Mouse (Mus musculus) CH12F3 (cell line): ENCODE measurements around the gene Yipf3.

Source experiments
- in situ Hi-C: fragments of 300-500 bp; cut with MboI; formaldehyde crosslinking; loops from 2 replicates; pipeline ENCODE4 v1.14.3; 2020; ENCODE audit warnings: low sequenced_read_pairs

Gene Yipf3

GRCm38 (mm10) chr17:46247512-46248188 is at the start of gene Yipf3, which contains the start of gene Polr1c:
TSS of gene Yipf3 (plus strand) at chr17:46248080.
TSS of gene Polr1c (minus strand) at chr17:46248054.
- in situ Hi-C loops, result no loop called here

GRCm38 (mm10) chr17:46201151-46201550 is 46.7 kb upstream of the Yipf3 start:
- in situ Hi-C loops, result loop anchor here (25.0 kb wide), 1 partner anchor 761 kb away; no protein-coding TSS in a partner anchor

GRCm38 (mm10) chr17:46202421-46203071 is 45.3 kb upstream of the Yipf3 start, which contains the start of the genes Polh and Xpo5:
TSS of gene Polh (minus strand) at chr17:46202645.
TSS of gene Xpo5 (plus strand) at chr17:46202782.
- in situ Hi-C loops, result loop anchor here (25.0 kb wide), 1 partner anchor 760 kb away; no protein-coding TSS in a partner anchor

GRCm38 (mm10) chr17:46203078-46203477 is 44.8 kb upstream of the Yipf3 start:
- in situ Hi-C loops, result loop anchor here (25.0 kb wide), 1 partner anchor 759 kb away; no protein-coding TSS in a partner anchor

- in situ Hi-C loops, result loop anchor here (25.0 kb wide), 1 partner anchor 756 kb away; no protein-coding TSS in a partner anchor
Measured at GRCm38 (mm10) chr17:46206676-46207075, 41.2 kb upstream of the Yipf3 start.

DNA sequence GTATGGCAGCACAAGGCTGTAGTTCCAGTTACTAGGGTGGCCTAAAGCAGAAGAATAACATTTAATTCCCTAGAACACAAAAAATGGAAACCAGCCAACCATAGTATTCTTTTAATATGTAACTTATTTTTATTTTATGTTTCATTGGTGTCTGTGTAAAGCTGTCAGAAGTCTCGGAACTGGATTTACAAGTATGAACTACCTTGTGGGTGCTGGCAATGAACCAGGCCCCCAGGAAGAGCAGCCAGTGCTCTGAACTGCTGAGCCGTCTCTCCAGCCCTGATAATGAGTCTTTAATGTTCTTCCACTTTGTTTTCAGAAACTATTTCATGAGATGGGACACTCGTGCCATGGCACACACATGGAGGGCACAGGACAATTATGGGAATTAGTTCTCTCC is 37.3 kb upstream of the Yipf3 start:
- in situ Hi-C loops, result loop anchor here (25.0 kb wide), 1 partner anchor 752 kb away; no protein-coding TSS in a partner anchor

GRCm38 (mm10) chr17:46221601-46222000 is 26.3 kb upstream of the Yipf3 start:
- in situ Hi-C loops, result loop anchor here (25.0 kb wide), 1 partner anchor 741 kb away; no protein-coding TSS in a partner anchor

GRCm38 (mm10) chr17:46227576-46227975 is 20.3 kb upstream of the Yipf3 start:
- in situ Hi-C loops, result no loop called here

DNA sequence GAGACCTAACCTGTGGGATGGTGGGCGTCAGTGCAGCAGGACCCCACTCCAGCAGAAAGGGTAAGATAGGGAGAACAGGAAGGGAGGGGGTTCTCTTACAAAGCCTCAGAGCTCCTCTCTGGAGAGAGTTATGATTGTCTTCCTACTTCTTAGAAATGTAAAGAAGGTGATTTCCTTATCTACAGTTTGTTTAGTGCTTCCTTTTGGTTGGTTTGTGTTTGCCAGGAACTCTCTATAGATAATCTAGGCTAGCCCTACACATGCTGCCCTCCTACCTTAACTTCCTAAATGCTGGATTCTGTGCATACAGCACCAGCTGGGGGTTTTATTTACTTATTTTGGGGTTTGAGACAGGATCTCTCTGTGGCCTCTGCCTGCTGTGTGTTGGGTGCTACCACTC is 11.8 kb upstream of the Yipf3 start:
- in situ Hi-C loops, result no loop called here

DNA sequence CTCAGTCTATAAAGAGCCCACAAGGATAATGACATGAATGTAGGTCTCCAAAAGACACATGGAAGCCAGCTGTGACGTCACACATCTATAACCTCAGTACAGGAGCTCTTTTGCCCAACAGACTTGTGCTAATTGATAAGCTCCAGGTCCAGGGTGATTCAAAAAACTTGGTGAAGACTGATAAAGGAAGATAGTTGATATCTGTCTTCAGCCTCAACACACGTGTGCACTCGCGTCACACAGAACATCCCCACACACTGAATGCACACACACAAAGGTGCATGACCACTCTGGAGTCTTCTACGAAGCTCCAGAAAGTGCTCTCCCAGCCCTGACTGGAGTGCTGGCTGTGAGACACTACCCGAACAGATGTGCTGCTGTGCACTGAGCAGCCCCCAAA is 10.8 kb upstream of the Yipf3 start:
- in situ Hi-C loops, result no loop called here

- in situ Hi-C loops, result no loop called here
Measured at GRCm38 (mm10) chr17:46237480-46237879, 10.4 kb upstream of the Yipf3 start.

- in situ Hi-C loops, result no loop called here
Measured at GRCm38 (mm10) chr17:46239516-46240114, 8.3 kb upstream of the Yipf3 start.

DNA sequence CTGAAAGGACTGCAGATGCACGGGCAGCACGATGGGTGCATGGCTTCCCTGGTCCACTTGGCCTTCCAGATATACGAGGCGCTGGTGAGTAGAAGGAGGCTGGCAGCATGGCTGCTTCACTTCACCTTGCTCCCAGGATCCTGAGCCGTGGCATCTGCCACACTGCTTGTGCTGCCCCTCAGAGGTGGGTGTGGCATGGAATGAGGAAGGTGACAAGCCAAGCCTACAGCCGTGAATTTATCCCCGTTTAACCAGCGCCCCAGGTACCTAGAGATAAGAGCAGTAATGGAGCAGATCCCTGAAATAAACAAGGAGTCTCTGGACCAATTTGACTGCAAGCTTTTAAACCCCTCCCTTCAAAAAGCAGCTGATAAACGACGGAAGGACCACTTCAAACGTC is 6.4 kb upstream of the Yipf3 start:
- in situ Hi-C loops, result no loop called here

DNA sequence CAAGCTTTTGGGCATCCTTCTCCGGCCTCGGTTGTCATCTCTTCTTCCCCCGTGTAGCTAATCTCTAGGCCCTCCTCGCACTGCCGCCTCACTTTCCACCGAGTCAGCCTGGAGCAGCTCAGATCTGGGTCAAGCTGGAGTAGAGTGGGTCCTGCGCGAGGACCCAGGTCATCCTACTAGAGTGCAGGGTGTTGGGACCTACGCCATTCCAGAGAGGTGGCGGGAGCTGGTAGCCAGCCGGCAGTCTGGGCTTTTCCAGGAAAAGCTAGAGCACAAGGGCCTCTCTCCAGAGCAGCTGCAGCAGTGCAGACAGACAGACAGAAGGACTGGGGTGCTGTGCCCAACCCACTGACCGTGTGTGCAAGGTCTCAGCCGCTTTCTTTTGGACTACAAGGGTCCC is 5.6 kb upstream of the Yipf3 start:
- in situ Hi-C loops, result no loop called here

DNA sequence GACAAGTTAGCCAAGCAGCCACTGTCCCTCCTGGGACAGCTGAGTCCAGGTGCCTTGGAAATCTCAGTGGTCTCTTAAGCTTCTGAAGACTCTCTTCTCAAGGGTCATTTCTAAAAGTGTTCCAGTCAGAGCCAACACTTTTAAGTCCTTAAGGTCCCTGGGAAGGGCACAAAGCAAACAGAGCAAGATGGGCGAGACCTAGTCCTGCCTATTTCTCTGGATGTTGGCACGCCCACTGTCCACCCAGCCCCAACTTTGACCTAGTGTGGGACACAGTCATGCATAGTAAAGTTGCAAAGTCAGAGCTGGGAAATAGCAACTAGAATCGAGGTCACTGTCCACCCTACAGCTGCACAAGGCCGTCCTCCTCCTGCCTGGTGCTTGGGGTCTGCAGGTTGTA is 4.9 kb upstream of the Yipf3 start:
- in situ Hi-C loops, result no loop called here

- in situ Hi-C loops, result no loop called here
Measured at GRCm38 (mm10) chr17:46243624-46244023, 4.3 kb upstream of the Yipf3 start.

GRCm38 (mm10) chr17:46244579-46244978 is 3.3 kb upstream of the Yipf3 start:
- in situ Hi-C loops, result no loop called here

- in situ Hi-C loops, result no loop called here
Measured at GRCm38 (mm10) chr17:46248189-46248522, 276 bp downstream of the Yipf3 start.

GRCm38 (mm10) chr17:46251174-46251573 is 3.3 kb downstream of the Yipf3 start:
- in situ Hi-C loops, result no loop called here

DNA sequence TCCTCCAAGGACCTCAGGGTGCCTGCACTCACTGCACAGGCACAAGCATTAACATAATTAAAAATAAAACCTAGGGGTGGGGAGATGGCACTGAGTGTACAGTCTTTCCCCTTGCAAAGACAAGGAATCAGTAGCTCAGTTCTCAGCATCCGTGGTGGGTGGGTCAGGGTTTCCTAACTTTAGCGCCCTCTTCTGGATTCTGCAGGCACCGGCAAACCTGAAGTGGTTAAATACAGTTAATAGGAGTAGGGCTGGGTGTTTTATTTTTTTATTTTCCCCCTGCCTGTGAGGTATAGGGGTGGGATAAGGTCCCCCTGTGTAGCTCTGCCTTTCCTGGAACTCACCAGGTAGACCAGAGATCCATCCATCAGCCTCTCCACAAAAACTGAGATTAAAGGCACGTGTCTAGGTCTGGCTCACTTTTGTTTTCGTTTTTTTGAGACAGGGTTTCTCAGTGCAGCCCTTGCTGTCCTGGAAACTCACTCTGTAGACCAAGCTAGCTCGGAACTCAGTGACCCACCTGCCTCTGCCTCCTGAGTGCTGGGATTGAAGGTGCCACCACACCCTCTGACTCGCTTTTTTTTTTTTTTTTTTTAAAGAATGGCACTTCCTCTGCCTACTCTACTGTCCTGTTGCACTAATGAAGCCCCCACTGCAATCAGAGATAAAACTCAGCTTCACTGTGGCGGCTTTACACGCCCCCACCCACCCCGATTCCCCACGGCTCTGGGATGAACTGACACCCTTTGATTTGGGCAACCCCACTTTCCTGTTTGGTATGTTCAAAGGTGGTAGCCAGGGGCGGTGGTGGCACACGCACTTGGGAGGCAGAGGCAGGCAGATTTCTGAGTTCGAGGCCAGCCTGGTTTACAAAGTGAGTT is 4.9 kb downstream of the Yipf3 start:
- in situ Hi-C loops, result no loop called here
